Mouse (Mus musculus) lung, embryonic 14.5 days (tissue): Measurements from ENCODE around the gene Sgpp2. TPM values are rescaled to one million over a fixed set of nuclear protein-coding genes. Genes with fewer than 3 reads are reported as not detected.

Source experiments
- ATAC-seq: fragments of 200-750 bp; cut with Nextera tagmentation; 2 replicates; pipeline ENCODE4 v1.8.0; 2017; ENCODE audit warnings: mild to moderate bottlenecking, moderate TSS enrichment, moderate library complexity; ENCODE audit not compliant: insufficient read depth
- DNase-seq: peaks from one replicate; pipeline ENCODE4 v3.0.0-alpha.2; 2015
- H3K27ac ChIP-seq: fragments of 300-500 bp; sonication (generic); 2 replicates; pipeline ENCODE4 v1.5.1; 2014; ENCODE audit warnings: low read depth, mild to moderate bottlenecking, moderate library complexity
- H3K27me3 ChIP-seq: fragments of 300-500 bp; sonication (generic); 2 replicates; pipeline ENCODE4 v1.6.1; 2014; ENCODE audit warnings: low read length, control low read depth; ENCODE audit not compliant: insufficient read depth
- H3K36me3 ChIP-seq: fragments of 300-500 bp; sonication (generic); 2 replicates; pipeline ENCODE4 v1.6.1; 2014; ENCODE audit warnings: control low read depth; ENCODE audit not compliant: insufficient read depth
- H3K4me1 ChIP-seq: fragments of 300-500 bp; sonication (generic); 2 replicates; pipeline ENCODE4 v1.6.1; 2014; ENCODE audit warnings: antibody characterized with exemption, control low read depth; ENCODE audit not compliant: insufficient read depth
- H3K4me2 ChIP-seq: fragments of 300-500 bp; sonication (generic); 2 replicates; pipeline ENCODE4 v1.6.1; 2014; ENCODE audit warnings: mild to moderate bottlenecking
- H3K4me3 ChIP-seq: fragments of 300-500 bp; sonication (generic); 2 replicates; pipeline ENCODE4 v1.5.1; 2014; ENCODE audit warnings: low read depth, low read length
- H3K9ac ChIP-seq: fragments of 300-500 bp; sonication (generic); 2 replicates; pipeline ENCODE4 v1.6.1; 2014
- H3K9me3 ChIP-seq: fragments of 300-500 bp; sonication (generic); 2 replicates; pipeline ENCODE4 v1.6.1; 2016; ENCODE audit warnings: low read depth, low read length, control low read depth
- CTCF ChIP-seq: IDR thresholded peaks from 2 replicates; pipeline ENCODE4 v1.5.1; 2016; ENCODE audit warnings: antibody characterized with exemption, low read depth
- WGBS: fragments of 180-500 bp; shearing (Covaris S2); extraction: QIAGEN DNeasy Blood & Tissue Kit; methylation state at CpG from one replicate; pipeline ENCODE4 v1.1.7; 2014; 5-methylcytosine and 5-hydroxymethylcytosine counted together
- polyA plus RNA-seq: library from polyadenylated mRNA; unstranded; fragments of >200 nt; fragmentation: Nextera tagmentation; extraction: Ambion mirVana; gene quantifications from 2 replicates; pipeline ENCODE4 v1.2.1, GENCODE M21; 2014

Sgpp2 gene
- polyA plus RNA-seq, 1 experiment from 2014 or later, result 1.0 TPM

GRCm38 (mm10) chr1:78322098-78322778 lies 12.1 kb downstream of the Sgpp2 start:
- WGBS, result 34% methylated on average over 7 of the region's 7 CpGs
- Histone ChIP-seq H3K9ac (no peak overlapping the region), H3K36me3 (no peaks in the 10 kb centered on the region), H3K4me3 (no peak overlapping the region), H3K27me3 (no peaks in the 10 kb centered on the region), H3K9me3 (no peaks in the 10 kb centered on the region), H3K4me2 (no peak overlapping the region), H3K27ac (no peak overlapping the region), H3K4me1 (no peaks in the 10 kb centered on the region)
- DNase-seq, result no peak
- no peak for TF ChIP-seq CTCF
- no peak for ATAC-seq

DNA sequence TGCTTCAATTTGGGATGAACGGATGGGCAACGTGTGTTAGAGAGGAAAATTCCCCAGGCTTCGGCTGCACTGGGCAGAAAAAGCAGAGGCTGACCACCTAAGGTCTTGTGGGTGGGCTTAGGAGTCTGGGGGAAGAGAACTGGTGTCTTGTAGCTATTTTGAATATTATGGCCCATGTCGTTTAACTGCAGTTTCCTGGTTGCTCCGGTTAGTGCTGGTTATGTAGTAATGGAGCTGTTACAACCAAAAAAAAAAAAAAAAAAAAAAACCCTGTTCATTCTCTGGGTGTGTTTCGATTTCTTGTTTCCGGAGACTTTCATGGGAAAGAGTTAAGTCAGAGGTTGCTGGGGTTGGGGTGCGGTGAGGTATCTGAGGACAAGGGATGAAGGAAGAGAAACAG lies 12.7 kb downstream of the Sgpp2 start:
- no peaks in the 10 kb centered on the region for H3K9me3 ChIP-seq
- DNase-seq (no peak), ATAC-seq (no peak)
- H3K27me3 ChIP-seq, result no peaks in the 10 kb centered on the region
- no peaks in the 10 kb centered on the region for H3K4me1 ChIP-seq
- TF ChIP-seq CTCF, result no peak
- H3K36me3 ChIP-seq, result no peaks in the 10 kb centered on the region
- H3K4me2 ChIP-seq, result no peak overlapping the region
- no peak overlapping the region for H3K9ac ChIP-seq
- H3K27ac ChIP-seq, result no peak overlapping the region
- 69% methylated on average over 8 of the region's 8 CpGs for WGBS
- H3K4me3 ChIP-seq, result no peak overlapping the region

- no peaks in the 10 kb centered on the region for H3K9me3 ChIP-seq
- DNase-seq, result no peak
- TF ChIP-seq CTCF, result no peak
- ATAC-seq, result no peak
- WGBS, result 23% methylated on average over 6 of the region's 6 CpGs
- H3K4me1 ChIP-seq, result no peaks in the 10 kb centered on the region
- no peaks in the 10 kb centered on the region for H3K27me3 ChIP-seq
- no peak overlapping the region for H3K9ac ChIP-seq
- H3K27ac ChIP-seq, result no peak overlapping the region
- H3K4me3 ChIP-seq, result no peak overlapping the region
- no peak overlapping the region for H3K4me2 ChIP-seq
- H3K36me3 ChIP-seq, result no peaks in the 10 kb centered on the region
Observed at GRCm38 (mm10) chr1:78324044-78324443, 13.9 kb downstream of the Sgpp2 start.

DNA sequence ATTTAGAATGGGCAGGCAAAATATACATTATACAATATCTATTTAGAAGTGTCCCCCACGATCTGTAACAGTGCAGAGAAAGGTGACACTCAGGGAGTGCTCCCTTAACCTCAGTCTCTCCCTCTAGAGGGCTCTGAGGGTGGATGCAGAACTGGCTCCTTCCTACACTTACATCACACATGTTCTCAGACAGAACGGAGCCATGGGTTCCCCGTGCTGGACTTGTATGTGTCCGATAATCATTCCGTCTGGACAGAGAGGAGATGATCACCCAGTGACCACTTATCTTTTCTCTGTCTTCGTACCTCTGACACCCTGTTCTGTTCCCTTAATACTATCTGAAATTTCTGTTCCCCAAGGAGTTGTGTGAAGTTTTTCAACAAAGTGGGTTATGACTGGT lies 15.7 kb downstream of the Sgpp2 start:
- no peak for TF ChIP-seq CTCF
- Histone ChIP-seq H3K9ac (no peak overlapping the region), H3K4me3 (no peak overlapping the region), H3K9me3 (no peaks in the 10 kb centered on the region), H3K27ac (no peak overlapping the region), H3K27me3 (no peaks in the 10 kb centered on the region), H3K36me3 (no peaks in the 10 kb centered on the region), H3K4me2 (no peak overlapping the region), H3K4me1 (no peaks in the 10 kb centered on the region)
- 59% methylated on average over 6 of the region's 6 CpGs for WGBS
- ATAC-seq, result no peak; the same call in 1 of the 2 replicates
- no peak for DNase-seq

GRCm38 (mm10) chr1:78328646-78329045 lies 18.5 kb downstream of the Sgpp2 start:
- no peaks in the 10 kb centered on the region for H3K36me3 ChIP-seq
- no peaks in the 10 kb centered on the region for H3K27me3 ChIP-seq
- H3K4me2 ChIP-seq, result no peak overlapping the region
- no peak for DNase-seq
- WGBS, result 82% methylated on average over 4 of the region's 4 CpGs
- no peaks in the 10 kb centered on the region for H3K9me3 ChIP-seq
- ATAC-seq, result no peak
- no peaks in the 10 kb centered on the region for H3K4me1 ChIP-seq
- TF ChIP-seq CTCF, result no peak
- no peak overlapping the region for H3K27ac ChIP-seq
- no peak overlapping the region for H3K9ac ChIP-seq
- H3K4me3 ChIP-seq, result no peak overlapping the region

- no peaks in the 10 kb centered on the region for H3K9me3 ChIP-seq
- H3K9ac ChIP-seq, result no peak overlapping the region
- no peak overlapping the region for H3K4me3 ChIP-seq
- DNase-seq (no peak), ATAC-seq (no peak)
- H3K27ac ChIP-seq, result no peak overlapping the region
- H3K36me3 ChIP-seq, result no peaks in the 10 kb centered on the region
- H3K27me3 ChIP-seq, result no peaks in the 10 kb centered on the region
- H3K4me1 ChIP-seq, result no peaks in the 10 kb centered on the region
- no peak overlapping the region for H3K4me2 ChIP-seq
- WGBS, result 88% methylated on average over 1 of the region's 1 CpGs
- TF ChIP-seq CTCF, result no peak
Observed at GRCm38 (mm10) chr1:78329861-78330260, 19.7 kb downstream of the Sgpp2 start.

GRCm38 (mm10) chr1:78330620-78331158 lies 20.5 kb downstream of the Sgpp2 start:
- Histone ChIP-seq H3K27ac (no peak overlapping the region), H3K4me1 (no peaks in the 10 kb centered on the region), H3K9me3 (no peaks in the 10 kb centered on the region), H3K4me3 (no peak overlapping the region), H3K9ac (no peak overlapping the region), H3K36me3 (no peaks in the 10 kb centered on the region), H3K4me2 (no peak overlapping the region), H3K27me3 (no peaks in the 10 kb centered on the region)
- TF ChIP-seq CTCF, result no peak
- DNase-seq (no peak), ATAC-seq (no peak)
- 73% methylated on average over 5 of the region's 5 CpGs for WGBS
